Mouse (Mus musculus) C2C12 (cell line): ENCODE data around the gene Cnst. TPM values are rescaled to one million over a fixed set of nuclear protein-coding genes. Genes with fewer than 3 reads are reported as not detected.

Experiments
- H3K27me3 ChIP-seq: one replicate; pipeline ENCODE4 v1.6.1; 2011; ENCODE audit not compliant: control insufficient read depth, insufficient read depth, insufficient read length
- H3K36me3 ChIP-seq: one replicate; pipeline ENCODE4 v1.6.1; 2011; ENCODE audit not compliant: control insufficient read depth, insufficient read depth
- H3K4me3 ChIP-seq: one replicate; pipeline ENCODE4 v1.5.1; 2011; ENCODE audit warnings: mild to moderate bottlenecking, control low read depth; ENCODE audit not compliant: poor library complexity, insufficient read depth, severe bottlenecking
- H3K79me2 ChIP-seq: one replicate; pipeline ENCODE4 v1.6.1; 2011; ENCODE audit not compliant: control insufficient read depth, insufficient read depth
- H3K79me3 ChIP-seq: one replicate; pipeline ENCODE4 v1.6.1; 2011; ENCODE audit warnings: low read depth, control low read depth
- H3ac ChIP-seq: one replicate; pipeline ENCODE3; 2011; ENCODE audit warnings: low read depth; ENCODE audit not compliant: control insufficient read depth, insufficient read length
- CEBPB ChIP-seq: IDR thresholded peaks from one replicate; pipeline ENCODE4 v1.6.1; 2011; ENCODE audit warnings: low read depth, mild to moderate bottlenecking, control low read depth, moderate library complexity
- CTCF ChIP-seq: IDR thresholded peaks from one replicate; pipeline ENCODE4 v1.5.1; 2011; ENCODE audit not compliant: control insufficient read depth, insufficient read depth, insufficient read length
- FOSL1 ChIP-seq: IDR thresholded peaks from one replicate; pipeline ENCODE4 v1.8.0; 2011; ENCODE audit warnings: mild to moderate bottlenecking, low read length; ENCODE audit not compliant: poor library complexity, insufficient read depth, severe bottlenecking
- MAX ChIP-seq: IDR thresholded peaks from one replicate; pipeline ENCODE4 v1.6.1; 2011; ENCODE audit warnings: mild to moderate bottlenecking, control low read depth
- MYOD1 ChIP-seq: IDR thresholded peaks from one replicate; pipeline ENCODE4 v1.6.1; 2011; ENCODE audit warnings: low read depth; ENCODE audit not compliant: control insufficient read depth, insufficient read length
- MYOG ChIP-seq: IDR thresholded peaks from one replicate; pipeline ENCODE4 v1.6.1; 2011; ENCODE audit not compliant: control insufficient read depth, insufficient read length; ENCODE audit errors: extremely low read depth
- USF1 ChIP-seq: IDR thresholded peaks from one replicate; pipeline ENCODE4 v1.6.1; 2011; ENCODE audit warnings: low read depth, mild to moderate bottlenecking, control low read depth, moderate library complexity
- polyA plus RNA-seq: library from polyadenylated mRNA; unstranded; fragments of >200 nt; fragmentation: generic; extraction: Trizol; gene quantifications from one replicate; pipeline ENCODE4 v1.2.1, GENCODE M21; 2012; ENCODE audit warnings: missing spikeins

The Cnst gene
- polyA plus RNA-seq, 1 experiment, result 7.7 TPM

DNA sequence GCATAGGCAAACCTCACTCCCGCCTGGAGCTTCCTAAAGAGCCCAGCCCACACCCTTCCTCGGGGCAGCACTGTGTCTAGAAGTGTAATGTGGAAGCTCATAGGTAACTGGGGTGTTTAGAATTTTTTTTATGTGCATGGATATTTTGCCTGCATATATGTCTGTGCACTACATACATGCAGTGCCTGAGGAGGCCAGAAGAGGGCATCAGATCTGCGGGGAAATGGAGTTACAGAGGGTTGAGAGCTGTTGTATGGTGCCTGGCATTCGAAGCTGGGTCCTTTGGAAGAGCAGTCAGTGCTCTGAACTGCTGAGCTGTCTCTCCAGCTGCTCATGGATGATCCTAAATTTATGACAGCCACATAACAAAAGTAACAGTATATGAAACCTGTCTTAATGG is 77.5 kb downstream of the Cnst start:
- Histone ChIP-seq H3ac (no peak overlapping the region), H3K79me3 (no peaks in the 10 kb centered on the region), H3K4me3 (no peak overlapping the region), H3K79me2 (no peaks in the 10 kb centered on the region), H3K27me3 (no peaks in the 10 kb centered on the region), H3K36me3 (no peaks in the 10 kb centered on the region)
- peak; percentile 31 for TF ChIP-seq CTCF
- TF ChIP-seq CEBPB, result no peak
- no peak for TF ChIP-seq FOSL1
- TF ChIP-seq MYOG, result no peak
- TF ChIP-seq MAX, result no peak

DNA sequence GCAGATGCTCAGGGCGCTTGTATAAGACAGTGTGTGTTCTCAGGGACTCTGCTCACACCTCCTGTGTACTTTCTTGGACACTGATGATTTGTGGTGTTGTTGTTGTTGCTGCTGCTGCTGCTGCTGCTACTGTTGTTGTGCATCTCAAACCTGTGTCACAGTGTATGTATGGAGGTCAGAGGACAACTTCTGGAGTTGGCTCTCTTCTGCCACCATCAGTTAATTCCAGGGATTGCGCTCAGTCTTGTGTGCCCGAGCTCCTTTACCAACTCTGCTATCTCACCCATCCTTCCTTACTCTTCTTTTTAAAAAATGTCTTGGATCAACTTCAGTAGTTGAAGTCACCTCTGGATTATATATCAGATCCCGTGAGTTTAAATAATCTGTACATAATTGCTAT is 78.2 kb downstream of the Cnst start:
- TF ChIP-seq MYOG, result no peak
- no peak for TF ChIP-seq CEBPB
- no peak for TF ChIP-seq FOSL1
- no peak for TF ChIP-seq USF1
- no peak for TF ChIP-seq MYOD1
- TF ChIP-seq MAX, result no peak
- TF ChIP-seq CTCF, result peak; percentile 4
- no peak overlapping the region for H3K4me3 ChIP-seq
- H3K36me3 ChIP-seq, result no peaks in the 10 kb centered on the region
- no peaks in the 10 kb centered on the region for H3K79me3 ChIP-seq
- no peaks in the 10 kb centered on the region for H3K27me3 ChIP-seq
- no peaks in the 10 kb centered on the region for H3K79me2 ChIP-seq
- no peak overlapping the region for H3ac ChIP-seq

DNA sequence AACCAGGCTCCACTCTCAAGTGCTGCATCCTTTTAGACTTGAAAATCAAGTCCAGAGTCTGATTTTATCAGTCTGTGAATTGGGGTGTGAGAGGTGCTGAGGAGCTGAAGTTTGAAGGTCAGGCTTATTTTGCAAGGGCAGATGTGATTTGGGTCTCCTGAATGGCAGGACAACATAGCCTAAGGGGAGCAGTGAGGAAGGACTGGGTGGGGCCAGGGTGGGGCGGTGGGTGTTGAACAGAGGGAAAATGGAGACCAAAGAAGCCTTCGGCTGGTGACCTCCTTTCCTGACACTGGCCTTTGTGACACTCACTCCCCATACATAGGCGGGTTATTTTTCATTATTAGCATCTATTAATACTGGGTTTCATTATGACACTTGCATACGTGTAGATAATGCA is 81.7 kb downstream of the Cnst start:
- H3ac ChIP-seq, result no peak overlapping the region
- no peaks in the 10 kb centered on the region for H3K36me3 ChIP-seq
- TF ChIP-seq CTCF (no peak), MAX (no peak), MYOD1 (no peak), USF1 (no peak), FOSL1 (no peak), CEBPB (no peak), MYOG (no peak)
- no peaks in the 10 kb centered on the region for H3K27me3 ChIP-seq
- no peaks in the 10 kb centered on the region for H3K79me2 ChIP-seq
- no peaks in the 10 kb centered on the region for H3K79me3 ChIP-seq
- H3K4me3 ChIP-seq, result no peak overlapping the region

DNA sequence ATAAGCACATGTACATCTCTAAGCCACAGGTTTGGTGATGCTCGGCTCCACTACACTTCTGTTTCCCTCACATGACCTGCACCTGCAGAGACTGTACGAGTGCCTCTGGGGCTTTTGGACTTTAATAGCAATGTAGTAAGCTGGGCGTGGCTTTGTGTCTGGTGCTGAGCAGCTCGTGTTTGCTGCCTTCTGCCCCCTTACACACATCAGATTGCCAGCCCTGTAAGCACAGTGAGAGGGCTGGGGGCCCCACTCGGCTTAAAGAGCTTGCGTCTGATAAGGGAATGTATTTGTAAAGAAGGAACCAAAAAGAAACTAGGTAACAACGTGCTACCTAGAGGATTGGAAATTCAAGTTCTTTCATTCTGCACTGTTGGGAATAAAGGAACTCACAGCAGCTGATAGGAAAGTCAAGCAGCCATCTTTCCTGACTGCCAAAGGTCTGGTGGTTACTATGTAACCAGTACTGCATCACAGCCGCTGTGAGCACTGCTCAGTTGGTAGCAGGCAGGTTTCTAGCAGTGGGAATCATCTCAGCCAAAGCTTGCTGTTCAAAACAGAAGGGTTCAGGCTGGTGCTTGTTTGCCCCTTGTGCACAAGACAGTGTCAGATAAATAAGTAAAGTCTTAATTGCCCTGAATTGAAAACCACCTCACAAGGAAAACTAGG is 82.4 kb downstream of the Cnst start:
- H3K4me3 ChIP-seq, result no peak overlapping the region
- no peaks in the 10 kb centered on the region for H3K27me3 ChIP-seq
- TF ChIP-seq FOSL1, result no peak
- TF ChIP-seq MYOD1, result no peak
- no peak for TF ChIP-seq CTCF
- TF ChIP-seq MAX, result no peak
- TF ChIP-seq USF1, result no peak
- no peak overlapping the region for H3ac ChIP-seq
- H3K36me3 ChIP-seq, result no peaks in the 10 kb centered on the region
- no peaks in the 10 kb centered on the region for H3K79me3 ChIP-seq
- H3K79me2 ChIP-seq, result no peaks in the 10 kb centered on the region

DNA sequence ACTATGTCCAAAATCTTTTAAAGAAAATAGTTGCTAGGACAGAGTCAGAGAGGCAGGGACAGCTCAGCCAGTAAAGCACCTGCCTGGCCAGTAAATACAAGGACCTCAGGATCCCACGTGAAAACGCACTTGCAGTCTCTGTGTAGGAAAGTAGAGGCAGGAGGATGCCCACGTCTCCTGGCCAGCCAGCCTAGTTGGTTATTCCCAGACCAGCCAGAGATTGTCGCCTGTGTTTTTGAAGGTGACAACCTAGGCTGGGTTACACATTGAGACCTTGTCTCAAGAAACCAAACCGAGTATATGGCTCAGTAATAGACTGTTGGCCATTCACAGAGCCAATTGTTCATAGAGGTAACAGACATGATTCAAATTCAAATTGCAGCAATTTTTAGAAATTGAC is 83.1 kb downstream of the Cnst start:
- H3K36me3 ChIP-seq, result no peaks in the 10 kb centered on the region
- H3K79me3 ChIP-seq, result no peaks in the 10 kb centered on the region
- H3K4me3 ChIP-seq, result no peak overlapping the region
- no peak for TF ChIP-seq USF1
- TF ChIP-seq MAX, result no peak
- no peak for TF ChIP-seq CEBPB
- TF ChIP-seq MYOG, result no peak
- TF ChIP-seq FOSL1, result no peak
- no peak for TF ChIP-seq CTCF
- no peak for TF ChIP-seq MYOD1
- no peak overlapping the region for H3ac ChIP-seq
- H3K27me3 ChIP-seq, result no peaks in the 10 kb centered on the region
- H3K79me2 ChIP-seq, result no peaks in the 10 kb centered on the region

DNA sequence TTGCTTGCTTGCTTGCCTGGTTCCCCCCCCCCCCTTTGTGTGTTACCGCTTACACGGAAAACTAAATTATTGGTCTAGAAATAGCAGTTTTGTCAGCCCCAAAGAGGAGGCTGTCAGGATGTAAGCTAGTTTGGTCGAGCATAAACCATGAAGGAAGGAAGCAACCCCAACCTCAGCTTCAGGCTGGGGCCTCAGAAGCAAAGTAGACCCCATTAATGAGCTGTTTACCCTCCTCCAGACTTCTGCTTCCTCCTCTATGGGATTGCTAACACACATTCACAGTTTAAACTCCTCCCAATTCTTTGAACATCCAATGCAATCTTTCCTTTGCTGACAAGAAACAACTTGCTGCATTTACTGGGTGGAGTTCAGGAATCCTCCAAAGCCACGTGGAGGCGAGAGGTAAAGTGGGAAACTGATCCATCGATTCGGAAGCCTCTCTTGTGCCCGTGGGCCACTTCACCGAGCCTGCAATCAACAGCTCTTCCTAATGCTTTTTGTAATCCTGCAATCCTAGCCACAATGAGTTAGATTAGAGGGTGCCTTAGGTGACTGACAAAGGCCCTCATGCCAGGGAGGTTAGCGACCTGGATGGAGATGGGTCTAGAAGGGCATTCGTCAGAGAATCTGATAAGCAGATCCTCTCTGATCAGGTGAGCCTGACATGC is 86.7 kb downstream of the Cnst start:
- no peaks in the 10 kb centered on the region for H3K27me3 ChIP-seq
- H3K79me3 ChIP-seq, result no peaks in the 10 kb centered on the region
- H3K4me3 ChIP-seq, result no peak overlapping the region
- no peaks in the 10 kb centered on the region for H3K36me3 ChIP-seq
- no peak for TF ChIP-seq CEBPB
- TF ChIP-seq MYOD1, result no peak
- TF ChIP-seq MYOG, result no peak
- TF ChIP-seq FOSL1, result no peak
- TF ChIP-seq CTCF, result no peak
- no peak for TF ChIP-seq MAX
- no peak for TF ChIP-seq USF1
- H3ac ChIP-seq, result no peak overlapping the region
- no peaks in the 10 kb centered on the region for H3K79me2 ChIP-seq
